Mouse (Mus musculus) C2C12 (cell line): ENCODE results near the gene Nell1. TPM values are rescaled to one million over a fixed set of nuclear protein-coding genes. Genes with fewer than 3 reads are reported as not detected.

ENCODE experiments used
- H3K27me3 ChIP-seq: one replicate; pipeline ENCODE4 v1.6.1; 2011; ENCODE audit not compliant: control insufficient read depth, insufficient read depth, insufficient read length
- H3K36me3 ChIP-seq: one replicate; pipeline ENCODE4 v1.6.1; 2011; ENCODE audit not compliant: control insufficient read depth, insufficient read depth
- H3K4me3 ChIP-seq: one replicate; pipeline ENCODE4 v1.5.1; 2011; ENCODE audit warnings: mild to moderate bottlenecking, control low read depth; ENCODE audit not compliant: poor library complexity, insufficient read depth, severe bottlenecking
- H3K79me2 ChIP-seq: one replicate; pipeline ENCODE4 v1.6.1; 2011; ENCODE audit not compliant: control insufficient read depth, insufficient read depth
- H3K79me3 ChIP-seq: one replicate; pipeline ENCODE4 v1.6.1; 2011; ENCODE audit warnings: low read depth, control low read depth
- H3ac ChIP-seq: one replicate; pipeline ENCODE3; 2011; ENCODE audit warnings: low read depth; ENCODE audit not compliant: control insufficient read depth, insufficient read length
- CEBPB ChIP-seq: IDR thresholded peaks from one replicate; pipeline ENCODE4 v1.6.1; 2011; ENCODE audit warnings: low read depth, mild to moderate bottlenecking, control low read depth, moderate library complexity
- CTCF ChIP-seq: IDR thresholded peaks from one replicate; pipeline ENCODE4 v1.5.1; 2011; ENCODE audit not compliant: control insufficient read depth, insufficient read depth, insufficient read length
- FOSL1 ChIP-seq: IDR thresholded peaks from one replicate; pipeline ENCODE4 v1.8.0; 2011; ENCODE audit warnings: mild to moderate bottlenecking, low read length; ENCODE audit not compliant: poor library complexity, insufficient read depth, severe bottlenecking
- MAX ChIP-seq: IDR thresholded peaks from one replicate; pipeline ENCODE4 v1.6.1; 2011; ENCODE audit warnings: mild to moderate bottlenecking, control low read depth
- MYOD1 ChIP-seq: IDR thresholded peaks from one replicate; pipeline ENCODE4 v1.6.1; 2011; ENCODE audit warnings: low read depth; ENCODE audit not compliant: control insufficient read depth, insufficient read length
- MYOG ChIP-seq: IDR thresholded peaks from one replicate; pipeline ENCODE4 v1.6.1; 2011; ENCODE audit not compliant: control insufficient read depth, insufficient read length; ENCODE audit errors: extremely low read depth
- USF1 ChIP-seq: IDR thresholded peaks from one replicate; pipeline ENCODE4 v1.6.1; 2011; ENCODE audit warnings: low read depth, mild to moderate bottlenecking, control low read depth, moderate library complexity
- polyA plus RNA-seq: library from polyadenylated mRNA; unstranded; fragments of >200 nt; fragmentation: generic; extraction: Trizol; gene quantifications from one replicate; pipeline ENCODE4 v1.2.1, GENCODE M21; 2012; ENCODE audit warnings: missing spikeins

Nell1 gene
- polyA plus RNA-seq, 1 experiment, result not detected

GRCm38 (mm10) chr7:50588642-50589424, 614.2 kb downstream of the Nell1 start:
- H3K79me3 ChIP-seq, result no peaks in the 10 kb centered on the region
- TF ChIP-seq FOSL1 (no peak), USF1 (no peak), MAX (no peak), MYOG (no peak), MYOD1 (no peak), CTCF (no peak), CEBPB (no peak)
- H3K36me3 ChIP-seq, result no peaks in the 10 kb centered on the region
- no peaks in the 10 kb centered on the region for H3K79me2 ChIP-seq
- H3K4me3 ChIP-seq, result no peak overlapping the region
- no peak overlapping the region for H3ac ChIP-seq
- no peaks in the 10 kb centered on the region for H3K27me3 ChIP-seq

- no peaks in the 10 kb centered on the region for H3K27me3 ChIP-seq
- no peaks in the 10 kb centered on the region for H3K79me3 ChIP-seq
- no peaks in the 10 kb centered on the region for H3K79me2 ChIP-seq
- no peak within 1 kb of the TSS for H3K4me3 ChIP-seq
- no peak for TF ChIP-seq MYOG
- no peak for TF ChIP-seq FOSL1
- no peak for TF ChIP-seq MYOD1
- TF ChIP-seq MAX, result no peak
- TF ChIP-seq USF1, result no peak
- no peak for TF ChIP-seq CEBPB
- no peak for TF ChIP-seq CTCF
- no peaks in the 10 kb centered on the region for H3K36me3 ChIP-seq
- H3ac ChIP-seq, result no peak within 1 kb of the TSS
Measured at GRCm38 (mm10) chr7:50598890-50599289, 624.2 kb downstream of the Nell1 start, which contains the start of gene 4933405O20Rik. TSS of gene 4933405O20Rik (plus strand) at chr7:50599190.

- H3K4me3 ChIP-seq, result no peak overlapping the region
- no peaks in the 10 kb centered on the region for H3K36me3 ChIP-seq
- TF ChIP-seq MYOD1 (no peak), CEBPB (no peak), MYOG (no peak), MAX (no peak), USF1 (no peak), FOSL1 (no peak), CTCF (no peak)
- H3K79me3 ChIP-seq, result no peaks in the 10 kb centered on the region
- no peaks in the 10 kb centered on the region for H3K79me2 ChIP-seq
- no peaks in the 10 kb centered on the region for H3K27me3 ChIP-seq
- no peak overlapping the region for H3ac ChIP-seq
Measured at GRCm38 (mm10) chr7:50614101-50614500, 639.4 kb downstream of the Nell1 start.

GRCm38 (mm10) chr7:50629186-50629585, 654.5 kb downstream of the Nell1 start:
- H3K79me3 ChIP-seq, result no peaks in the 10 kb centered on the region
- H3K27me3 ChIP-seq, result no peaks in the 10 kb centered on the region
- no peaks in the 10 kb centered on the region for H3K36me3 ChIP-seq
- TF ChIP-seq USF1 (no peak), MAX (no peak), MYOG (no peak), CEBPB (no peak), MYOD1 (no peak), CTCF (no peak), FOSL1 (no peak)
- no peak overlapping the region for H3K4me3 ChIP-seq
- no peaks in the 10 kb centered on the region for H3K79me2 ChIP-seq
- no peak overlapping the region for H3ac ChIP-seq

GRCm38 (mm10) chr7:50633147-50633546, 658.5 kb downstream of the Nell1 start:
- no peak overlapping the region for H3K4me3 ChIP-seq
- H3K79me2 ChIP-seq, result no peaks in the 10 kb centered on the region
- H3K36me3 ChIP-seq, result no peaks in the 10 kb centered on the region
- H3K27me3 ChIP-seq, result no peaks in the 10 kb centered on the region
- no peak for TF ChIP-seq MAX
- TF ChIP-seq CTCF, result no peak
- no peak for TF ChIP-seq MYOD1
- no peak for TF ChIP-seq FOSL1
- TF ChIP-seq MYOG, result no peak
- no peak for TF ChIP-seq CEBPB
- TF ChIP-seq USF1, result no peak
- H3ac ChIP-seq, result no peak overlapping the region
- no peaks in the 10 kb centered on the region for H3K79me3 ChIP-seq
